Mouse (Mus musculus): ENCODE measurements around the gene Naaladl2.
A peak's percentile ranks its signal among the peaks of the same experiment; 100 is the strongest.

Gene Naaladl2

DNA sequence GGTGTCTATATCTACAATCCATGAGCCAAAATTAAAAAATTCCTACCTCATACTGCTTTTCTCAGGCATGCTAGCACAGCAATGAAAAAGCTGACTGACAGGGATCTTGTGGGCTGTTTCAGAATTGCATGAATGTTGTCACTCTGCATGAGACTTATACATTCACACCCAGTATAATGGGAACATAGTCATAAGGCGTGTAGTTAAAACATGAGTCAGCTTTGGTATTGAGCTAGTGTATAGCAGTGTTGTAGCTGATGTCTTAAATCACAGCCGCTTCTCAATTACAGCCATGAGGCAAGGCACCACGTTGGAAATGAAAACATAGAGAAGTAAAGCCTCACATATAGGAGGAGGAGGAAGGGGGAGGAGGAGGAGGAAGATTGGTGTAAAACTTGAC, 473.6 kb downstream of the Naaladl2 start:
- DNase-seq: no peak

DNA sequence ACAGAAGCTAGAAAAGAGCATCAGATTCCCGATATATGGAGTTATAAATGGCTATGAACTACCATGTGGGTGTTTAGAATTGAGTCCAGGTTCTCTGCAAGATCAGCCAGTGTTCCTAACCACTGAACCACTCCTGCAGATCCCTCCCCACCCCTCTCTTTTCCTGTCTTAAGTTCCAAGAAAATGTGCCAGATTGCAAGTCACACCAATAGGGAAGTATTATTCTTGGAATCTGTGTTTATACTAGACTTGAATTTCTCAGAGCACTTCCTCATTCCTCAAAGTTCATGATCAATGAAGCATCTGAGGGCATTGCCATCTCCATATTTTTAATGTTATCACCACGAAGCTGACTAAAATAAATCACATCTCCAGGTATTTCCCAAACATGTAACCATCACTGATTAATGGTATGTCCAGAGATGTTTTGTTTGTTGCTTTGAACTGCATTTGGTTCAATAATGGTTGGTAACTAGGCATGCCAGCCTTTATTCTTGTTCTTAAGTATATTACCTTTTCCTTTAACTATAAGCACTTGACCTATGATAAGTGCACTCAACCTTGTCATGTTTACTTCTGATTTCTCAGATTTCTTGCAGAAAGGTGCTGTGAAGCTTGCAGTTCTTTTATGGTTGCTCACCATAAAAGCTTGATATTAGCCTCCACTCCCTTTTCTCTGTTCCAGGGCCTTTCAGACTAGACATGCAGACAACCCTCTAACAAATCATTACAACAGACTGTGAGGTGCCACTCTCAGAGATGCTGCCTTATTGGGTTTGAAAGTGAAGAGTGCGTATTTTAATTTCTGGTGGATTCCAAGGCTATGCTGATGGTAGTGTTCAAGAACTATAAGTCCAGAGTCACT, 475.8 kb downstream of the Naaladl2 start:
- no peak for DNase-seq

DNA sequence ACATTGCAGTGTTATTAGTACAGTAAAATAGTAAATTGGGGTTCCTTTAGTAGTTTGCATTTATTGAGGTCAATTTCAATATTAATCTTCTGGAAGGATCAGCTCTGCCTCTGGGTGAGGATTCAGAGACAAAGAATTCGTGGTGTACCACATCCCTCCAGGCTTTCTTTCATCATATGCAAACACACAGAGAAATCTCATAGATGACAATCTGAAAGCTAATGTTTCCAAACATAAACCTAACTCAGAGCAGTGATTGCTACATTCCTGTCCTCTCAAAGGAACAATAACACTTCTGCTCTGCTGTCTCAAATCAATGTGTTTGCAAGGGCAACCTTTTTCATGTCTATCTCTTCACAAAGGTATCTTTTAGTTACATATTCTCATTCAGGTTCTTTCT, 478.7 kb downstream of the Naaladl2 start:
- DNase-seq: no peak

DNA sequence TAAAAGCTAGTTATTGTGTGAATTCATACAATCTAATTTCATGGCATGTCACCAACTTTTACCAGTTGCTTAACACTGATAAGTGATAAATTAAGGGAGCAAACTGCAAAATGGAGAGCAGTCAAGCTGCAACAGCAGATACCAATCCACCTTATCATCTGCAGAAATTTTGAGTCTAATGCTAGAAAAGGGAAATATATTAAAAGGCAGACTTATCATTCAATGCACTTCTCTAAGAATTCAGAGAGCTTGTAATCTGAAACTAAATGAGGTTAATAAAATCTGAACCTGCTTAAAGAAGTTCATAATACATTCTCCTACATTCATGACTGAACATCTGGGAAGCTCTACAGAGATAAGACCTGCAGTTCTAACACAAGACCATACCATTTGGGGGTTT, 480.3 kb downstream of the Naaladl2 start:
- DNase-seq: no peak

DNA sequence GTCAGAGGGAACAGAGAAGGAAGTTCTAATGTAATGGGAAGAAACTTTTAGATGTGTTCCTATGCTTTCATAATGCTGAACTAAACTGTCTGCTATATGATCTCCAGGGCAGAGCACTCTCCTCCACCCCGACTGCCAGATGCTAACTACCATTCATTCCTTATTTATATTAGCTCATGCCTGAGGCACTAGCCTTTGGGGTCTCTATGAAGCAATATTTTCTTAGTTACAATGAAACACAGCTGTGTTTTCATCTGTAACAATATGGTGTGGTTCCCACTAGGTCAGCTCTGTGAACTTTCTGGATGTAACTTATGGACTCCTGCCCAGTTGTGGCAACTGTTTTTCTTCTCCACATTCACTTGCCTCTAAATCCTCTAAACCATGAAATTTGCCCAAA, 514.0 kb downstream of the Naaladl2 start:
- DNase-seq: no peak

DNA sequence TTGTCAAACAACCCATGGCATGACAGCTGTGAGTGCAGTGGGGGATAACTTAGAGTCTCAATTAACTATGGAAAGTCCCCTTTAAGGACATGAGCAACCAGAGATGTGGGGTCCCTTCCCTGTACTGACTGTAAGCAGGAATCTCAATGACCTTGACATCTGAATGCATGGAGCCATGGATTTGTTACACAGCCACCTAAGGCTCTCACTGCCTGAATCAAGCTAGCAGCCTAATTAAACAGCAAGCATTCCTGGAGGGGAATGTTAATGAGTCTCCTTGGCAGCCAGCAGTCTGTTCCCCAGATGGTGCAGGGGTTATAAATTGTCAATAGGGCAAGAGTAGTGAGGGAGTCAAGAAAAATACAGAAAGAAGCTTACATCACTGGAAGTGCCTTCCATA, 538.6 kb downstream of the Naaladl2 start:
- DNase-seq: no peak

- no peak for DNase-seq
Observed at GRCm38 (mm10) chr3:24604791-24605320, 539.2 kb downstream of the Naaladl2 start.

GRCm38 (mm10) chr3:24595447-24595846, 548.6 kb downstream of the Naaladl2 start:
- DNase-seq: no peak

DNA sequence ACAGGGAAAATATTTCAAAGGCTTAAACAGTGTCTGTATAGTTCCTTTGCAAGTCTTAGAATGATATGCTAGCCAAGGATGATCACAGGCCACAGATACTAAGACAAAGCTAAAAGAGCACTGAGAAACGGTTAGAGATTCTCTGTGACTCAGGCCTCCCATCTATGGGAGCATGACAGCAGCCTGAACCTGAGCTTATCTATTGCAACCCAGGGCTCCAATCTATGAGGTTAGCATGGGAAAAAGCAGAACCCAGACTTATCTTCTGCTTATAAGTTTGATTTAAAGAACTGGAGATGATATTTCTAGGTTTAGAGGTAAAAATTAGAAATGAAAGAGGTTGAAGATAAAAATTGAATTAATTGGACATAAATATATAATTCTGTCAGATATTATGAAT, 587.4 kb downstream of the Naaladl2 start:
- no peak for DNase-seq

DNA sequence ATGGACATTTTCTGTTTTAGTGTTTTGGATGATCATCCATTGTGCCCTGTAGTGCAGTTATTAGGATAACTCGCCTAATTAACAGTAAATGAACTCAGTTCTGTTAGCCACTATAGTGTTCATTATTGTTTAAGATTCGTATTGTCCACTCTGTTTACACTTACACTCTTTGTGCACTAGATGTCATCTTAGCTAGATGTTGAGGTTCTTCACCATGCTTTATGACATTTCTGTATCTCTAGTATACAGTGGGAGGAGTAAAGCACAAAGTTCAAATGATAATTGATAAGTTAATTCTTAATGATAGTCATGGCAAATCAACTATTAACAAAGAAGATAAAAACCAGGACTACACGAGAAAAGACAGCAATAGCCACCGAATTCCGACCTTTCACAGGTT, 590.4 kb downstream of the Naaladl2 start:
- DNase-seq: no peak

DNA sequence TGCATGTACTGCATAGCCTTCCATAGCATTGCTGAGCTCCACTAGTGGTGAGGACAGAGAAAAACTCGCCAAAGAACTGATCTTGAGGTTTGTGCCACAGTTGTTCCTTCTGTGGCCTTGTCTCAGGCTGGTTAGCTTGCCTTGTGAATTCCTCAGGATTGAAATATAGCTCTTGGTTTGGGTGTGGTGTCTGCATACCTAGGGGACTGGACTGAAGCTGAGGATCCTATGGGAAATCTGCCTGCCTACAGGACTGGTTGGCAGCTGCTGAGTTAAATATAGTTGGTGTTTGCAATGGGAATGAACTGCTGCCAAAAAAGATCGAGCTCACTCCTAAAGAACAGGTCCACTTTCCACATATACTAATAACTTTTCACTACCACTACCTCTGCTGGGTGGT, 591.4 kb downstream of the Naaladl2 start:
- no peak for DNase-seq

GRCm38 (mm10) chr3:24533775-24534458, 610.1 kb downstream of the Naaladl2 start:
- no peak for DNase-seq

GRCm38 (mm10) chr3:24514918-24515317, 629.1 kb downstream of the Naaladl2 start:
- DNase-seq: no peak

GRCm38 (mm10) chr3:24486456-24487112, 657.5 kb downstream of the Naaladl2 start:
- no peak for DNase-seq

GRCm38 (mm10) chr3:24463941-24464340, 680.1 kb downstream of the Naaladl2 start:
- no peak for DNase-seq

DNA sequence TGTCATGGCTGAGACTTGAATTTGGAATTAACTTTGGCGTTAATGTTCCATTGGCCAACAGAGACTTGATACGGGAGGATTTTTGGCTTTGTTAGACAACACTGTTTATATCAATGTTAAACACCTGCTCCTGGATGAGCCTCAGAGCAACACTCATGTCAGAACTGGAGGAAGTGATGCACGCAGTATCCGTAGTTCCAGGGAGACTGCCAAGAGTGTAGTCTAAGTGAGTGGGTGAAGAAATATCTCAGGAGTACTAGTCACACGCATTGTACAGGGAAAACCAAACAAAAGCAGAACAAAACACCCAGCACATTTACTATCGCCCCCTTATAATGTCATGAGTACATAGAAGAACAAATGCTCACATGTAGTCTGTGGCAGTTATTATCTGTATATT, 703.4 kb downstream of the Naaladl2 start:
- no peak for DNase-seq

- DNase-seq: no peak
Observed at GRCm38 (mm10) chr3:24432761-24433160, 711.3 kb downstream of the Naaladl2 start.

- DNase-seq: no peak
Observed at GRCm38 (mm10) chr3:24391737-24392136, 752.3 kb downstream of the Naaladl2 start.

DNA sequence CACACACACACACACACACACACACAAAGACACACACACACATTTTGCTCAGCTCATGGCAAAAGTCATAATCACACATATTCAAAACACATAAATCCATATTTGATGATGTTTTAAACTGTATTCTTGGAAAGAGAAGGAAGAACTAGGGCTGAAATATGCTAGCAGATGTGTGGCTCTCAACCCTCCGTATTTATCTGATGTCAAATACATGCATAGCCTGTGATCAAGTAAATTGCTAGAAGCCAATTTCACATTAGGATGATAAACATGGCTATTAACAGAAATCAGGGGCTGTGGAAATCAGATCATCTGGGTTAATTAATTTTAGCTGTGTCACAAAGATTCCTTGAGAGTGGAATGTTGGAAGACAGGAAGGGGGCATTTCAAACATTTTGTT, 752.8 kb downstream of the Naaladl2 start:
- no peak for DNase-seq

DNA sequence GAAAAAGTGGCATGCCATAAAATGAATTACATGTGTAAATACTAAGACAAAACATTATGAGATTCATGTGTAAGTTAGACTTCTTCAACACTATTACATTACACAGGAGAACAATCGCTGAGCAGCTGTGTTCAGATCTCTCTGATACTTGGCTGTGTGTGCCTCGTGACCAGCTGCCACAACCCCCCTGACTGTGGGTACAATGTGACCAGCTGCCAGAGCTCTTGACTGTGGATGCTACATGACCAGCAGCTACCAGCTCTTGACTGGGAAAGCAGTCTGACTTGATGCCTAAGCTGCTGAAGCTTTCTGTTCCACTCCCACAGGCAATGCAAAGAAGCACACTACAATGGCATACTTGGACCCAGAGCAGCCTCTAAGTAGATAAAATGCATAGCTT, 789.1 kb downstream of the Naaladl2 start:
- peak in 1 of 2 experiments; percentile 2 for DNase-seq

GRCm38 (mm10) chr3:24321489-24322405, 822.3 kb downstream of the Naaladl2 start:
- no peak for DNase-seq

GRCm38 (mm10) chr3:24314658-24315297, 829.3 kb downstream of the Naaladl2 start:
- DNase-seq: no peak

Data from lung, adult 18-20 months (tissue).